Mouse (Mus musculus) bone marrow macrophage, adult 2 months (primary cell): ENCODE results near the gene Trmt1l.

Experiments
- CTCF ChIP-seq: IDR thresholded peaks from 2 replicates; pipeline ENCODE4 v1.5.1; 2012; ENCODE audit warnings: low read depth, mild to moderate bottlenecking, low read length, moderate library complexity
- POLR2A ChIP-seq: IDR thresholded peaks from 2 replicates; pipeline ENCODE4 v1.6.1; 2012; ENCODE audit warnings: mild to moderate bottlenecking, low read depth, low read length, borderline replicate concordance

- TF ChIP-seq CTCF, result no peak
- no peak for TF ChIP-seq POLR2A
These were observed 28.7 kb downstream of the Trmt1l start for GRCm38 (mm10) chr1:151457087-151457486.
